Mouse (Mus musculus) spleen, postnatal 10 days (tissue): ENCODE data around the gene Bbs9.

Experiments used
- DNase-seq, 2 experiments: peaks; one replicate each; pipeline ENCODE4 v3.0.0; 2021 to 2022; ENCODE audit warnings: low spot score in 2 of 2

Bbs9 gene

GRCm38 (mm10) chr9:22468170-22468898, 7.2 kb upstream of the Bbs9 start:
- DNase-seq: peak in 1 of 2 experiments; percentile 86

DNA sequence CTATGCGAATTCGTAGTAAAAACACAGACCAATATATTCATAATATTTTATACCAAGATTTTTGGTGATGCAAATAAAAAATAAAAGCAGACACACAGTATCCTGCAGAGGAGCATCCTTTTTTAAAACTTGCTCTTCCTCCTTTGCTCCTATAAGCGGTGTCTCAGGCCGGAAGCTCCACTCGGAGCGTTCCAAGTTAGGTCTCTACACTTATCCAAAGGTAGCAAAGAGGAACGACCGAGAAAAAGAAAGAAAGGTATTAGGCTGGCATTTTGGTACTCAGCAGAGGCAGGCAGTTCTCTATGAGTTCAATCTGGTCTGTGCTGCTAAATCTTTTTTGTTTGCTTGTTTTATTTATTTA, 6.6 kb upstream of the Bbs9 start:
- no peak for DNase-seq

GRCm38 (mm10) chr9:22469643-22470042, 5.9 kb upstream of the Bbs9 start, which contains the start of gene Rp9:
Gene Rp9, minus strand, starts transcription at chr9:22469743.
- no peak for DNase-seq

- DNase-seq: no peak
Observed at GRCm38 (mm10) chr9:22476265-22476664, 750 bp downstream of the Bbs9 start.

DNA sequence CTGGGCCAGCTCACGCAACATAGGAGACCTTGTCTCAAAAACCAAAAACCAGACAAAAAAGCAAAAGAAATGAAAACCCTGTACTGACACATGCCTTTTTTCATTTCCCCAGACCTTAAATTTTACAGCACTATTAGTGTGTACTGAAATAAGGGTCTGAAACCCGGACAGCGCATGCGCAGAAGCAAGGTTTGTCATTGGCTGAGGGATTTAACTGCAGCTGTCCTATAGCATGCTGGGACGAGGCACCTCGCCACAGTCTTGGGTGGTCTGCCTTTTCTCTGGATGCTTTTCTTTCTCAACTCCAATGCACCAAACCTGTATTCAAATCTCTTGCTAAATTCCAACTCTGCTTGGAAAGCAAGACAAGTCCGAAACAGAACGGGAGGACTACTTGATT, 3.4 kb downstream of the Bbs9 start:
- no peak for DNase-seq

DNA sequence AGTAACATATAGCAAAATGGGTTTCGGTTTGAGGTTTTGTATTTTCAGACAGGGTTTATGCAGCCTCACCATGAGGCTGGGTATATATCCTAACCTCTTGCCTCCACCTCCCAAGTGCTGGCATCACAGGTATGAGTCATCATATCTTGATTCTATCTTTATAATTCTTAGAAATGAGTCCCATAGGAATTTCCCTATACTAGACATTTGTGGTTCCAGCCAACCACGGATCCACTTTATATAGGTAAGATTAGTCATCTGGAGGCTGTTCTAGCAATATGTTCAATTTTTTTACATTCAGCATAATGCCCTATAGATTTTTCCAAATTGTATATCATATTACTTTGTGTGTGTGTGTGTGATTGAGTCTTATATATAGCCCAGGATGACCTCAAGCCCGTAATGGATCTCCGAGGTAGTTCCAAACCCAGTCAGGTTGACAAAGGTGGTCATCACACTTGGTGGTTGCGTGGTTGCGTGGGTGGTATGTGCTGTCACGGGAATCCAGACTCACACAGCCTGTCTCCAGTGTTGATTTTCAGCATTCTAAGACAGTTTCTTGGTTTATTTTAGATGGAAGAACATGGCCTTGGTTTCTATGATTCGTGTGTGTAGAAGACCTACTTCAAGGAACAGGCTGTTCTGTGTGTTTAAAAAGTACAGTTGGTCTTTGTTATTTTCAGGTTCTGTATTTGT, 8.5 kb downstream of the Bbs9 start:
- no peak for DNase-seq

GRCm38 (mm10) chr9:22484562-22485308, 9.2 kb downstream of the Bbs9 start:
- DNase-seq: no peak

- DNase-seq: no peak
Observed at GRCm38 (mm10) chr9:22486211-22486610, 10.7 kb downstream of the Bbs9 start.

DNA sequence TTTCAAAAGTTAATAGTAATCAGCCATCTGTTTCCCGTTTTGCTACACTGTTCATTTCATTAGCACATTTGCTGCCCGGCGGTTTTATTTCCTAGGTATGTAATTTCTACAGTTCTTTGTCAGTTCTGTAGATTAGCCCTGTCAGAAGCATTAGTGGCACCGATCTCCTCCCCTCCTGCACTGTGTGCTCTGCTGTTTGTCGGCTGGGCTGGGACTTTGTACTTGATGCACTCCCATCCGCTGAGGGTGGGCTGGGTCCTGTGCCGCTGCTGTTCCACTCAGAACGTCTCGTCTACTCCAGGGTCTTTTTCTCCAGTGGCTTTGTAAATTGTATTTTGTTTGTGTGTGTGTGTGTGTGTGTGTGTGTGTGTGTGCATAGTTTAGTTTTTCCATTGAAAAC, 13.4 kb downstream of the Bbs9 start:
- no peak for DNase-seq

- DNase-seq: no peak
Observed at GRCm38 (mm10) chr9:22494203-22494807, 18.8 kb downstream of the Bbs9 start.

DNA sequence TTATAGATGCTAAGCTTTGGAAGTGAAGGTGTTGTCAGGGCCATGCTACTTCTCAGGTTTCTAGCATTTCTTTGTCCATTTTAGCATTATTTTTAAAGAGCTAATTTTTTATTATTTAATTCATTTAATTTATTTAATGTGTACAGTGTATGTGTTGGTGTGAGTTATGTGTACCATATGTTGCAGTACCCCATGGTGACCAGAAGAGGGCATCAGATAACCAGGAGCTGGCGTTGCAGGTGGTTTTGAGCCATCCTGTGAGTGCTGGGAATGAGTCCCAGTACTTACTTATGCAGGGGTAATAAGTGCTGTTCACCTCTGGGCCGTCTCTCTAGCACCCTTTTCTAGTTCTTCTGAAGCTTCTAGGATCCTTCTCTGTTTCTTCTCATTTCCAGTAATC, 19.6 kb downstream of the Bbs9 start:
- DNase-seq: no peak

DNA sequence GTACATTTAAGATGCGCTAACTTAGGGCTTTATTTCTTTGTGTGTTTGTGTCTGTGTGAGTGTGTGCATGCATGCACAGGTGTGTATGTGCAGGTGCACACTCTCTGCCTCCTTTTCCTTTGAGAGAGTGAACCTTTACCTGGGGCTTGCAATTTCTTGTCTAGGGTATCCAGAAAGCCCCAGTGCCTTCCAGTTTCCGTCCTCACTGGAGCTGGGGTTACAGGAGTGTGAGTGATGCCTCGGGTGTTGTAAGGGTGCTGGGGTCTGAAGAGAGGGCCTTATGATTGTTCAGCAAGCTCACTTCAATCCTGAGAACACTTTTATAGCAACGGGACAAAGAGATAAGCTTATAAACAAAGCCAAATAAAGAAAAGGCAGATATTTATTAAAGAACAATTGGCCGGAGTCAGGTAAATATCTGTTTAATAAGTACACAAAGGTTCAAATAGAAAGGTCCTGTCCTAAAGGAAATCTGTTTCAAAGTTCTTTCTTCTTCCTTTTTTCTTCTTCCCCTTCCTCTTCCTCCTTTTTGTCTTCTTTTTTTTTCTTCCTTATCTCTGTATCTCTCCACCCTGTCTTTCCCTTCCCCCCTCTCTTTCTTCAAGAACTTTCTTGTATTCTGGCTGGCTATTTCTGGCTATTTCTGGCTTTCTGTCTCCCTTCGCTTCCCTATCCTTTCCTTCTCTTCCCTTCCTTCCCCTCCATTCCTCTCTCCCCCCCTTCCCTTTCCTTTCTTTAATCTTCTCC, 21.7 kb downstream of the Bbs9 start:
- no peak for DNase-seq

DNA sequence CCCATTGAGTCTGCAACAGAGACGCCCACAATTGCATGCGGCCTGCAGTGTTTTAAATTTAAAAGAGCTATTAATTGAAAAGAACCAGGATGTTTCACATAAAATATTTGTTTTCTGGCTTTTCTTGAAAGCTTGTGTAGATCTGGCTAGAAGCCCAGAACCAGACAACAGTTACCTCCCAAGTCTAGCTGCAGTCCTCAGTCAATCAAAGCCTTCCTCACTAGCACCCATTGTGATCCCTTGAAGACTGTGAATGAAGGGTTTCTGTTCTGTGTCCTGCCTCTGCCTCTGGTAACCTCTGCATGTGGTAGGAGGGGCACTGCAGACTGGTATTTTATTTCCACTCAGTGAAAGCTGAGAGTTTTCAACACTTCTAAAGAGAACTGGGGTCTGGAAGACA, 27.5 kb downstream of the Bbs9 start:
- DNase-seq: no peak

DNA sequence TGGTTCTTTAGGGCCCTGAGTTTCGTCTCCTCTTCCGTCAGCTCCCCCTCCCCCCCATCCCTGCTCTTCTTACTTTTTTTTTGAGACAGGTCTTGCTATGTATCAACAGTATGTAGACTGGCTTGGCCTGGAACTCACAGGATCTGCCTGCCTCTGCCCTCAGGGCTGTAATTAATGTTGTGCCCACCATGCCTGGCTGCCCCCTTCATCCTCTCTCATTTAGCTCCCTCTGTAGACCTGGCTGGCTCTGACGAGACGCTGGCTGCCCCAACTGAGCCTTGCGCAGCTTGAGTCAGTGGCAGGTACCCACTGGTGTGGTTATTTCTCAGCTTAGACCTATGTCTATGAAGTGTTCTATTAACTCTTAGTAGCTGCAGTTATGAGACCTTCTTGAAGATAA, 28.1 kb downstream of the Bbs9 start:
- DNase-seq: no peak

GRCm38 (mm10) chr9:22505574-22505973, 30.1 kb downstream of the Bbs9 start:
- no peak for DNase-seq

DNA sequence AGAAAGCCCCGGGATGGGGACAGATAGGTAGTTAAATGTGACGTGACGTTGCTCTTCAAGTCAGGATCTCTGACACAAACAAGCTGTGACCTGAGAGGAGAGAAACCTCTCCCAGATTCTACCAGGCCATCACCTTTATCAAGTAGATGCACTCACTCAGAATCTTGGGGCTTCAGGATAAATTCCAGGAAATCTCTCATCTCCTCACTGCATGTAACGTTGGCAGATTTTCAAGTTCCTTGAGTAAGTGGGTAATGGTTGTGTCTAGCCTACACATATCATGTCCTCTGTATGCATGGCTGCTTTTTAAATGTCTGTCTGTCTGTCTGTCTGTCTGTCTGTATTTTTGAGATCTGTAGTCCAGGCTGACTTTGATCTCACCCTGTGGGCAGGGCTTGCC, 39.6 kb downstream of the Bbs9 start:
- DNase-seq: no peak

DNA sequence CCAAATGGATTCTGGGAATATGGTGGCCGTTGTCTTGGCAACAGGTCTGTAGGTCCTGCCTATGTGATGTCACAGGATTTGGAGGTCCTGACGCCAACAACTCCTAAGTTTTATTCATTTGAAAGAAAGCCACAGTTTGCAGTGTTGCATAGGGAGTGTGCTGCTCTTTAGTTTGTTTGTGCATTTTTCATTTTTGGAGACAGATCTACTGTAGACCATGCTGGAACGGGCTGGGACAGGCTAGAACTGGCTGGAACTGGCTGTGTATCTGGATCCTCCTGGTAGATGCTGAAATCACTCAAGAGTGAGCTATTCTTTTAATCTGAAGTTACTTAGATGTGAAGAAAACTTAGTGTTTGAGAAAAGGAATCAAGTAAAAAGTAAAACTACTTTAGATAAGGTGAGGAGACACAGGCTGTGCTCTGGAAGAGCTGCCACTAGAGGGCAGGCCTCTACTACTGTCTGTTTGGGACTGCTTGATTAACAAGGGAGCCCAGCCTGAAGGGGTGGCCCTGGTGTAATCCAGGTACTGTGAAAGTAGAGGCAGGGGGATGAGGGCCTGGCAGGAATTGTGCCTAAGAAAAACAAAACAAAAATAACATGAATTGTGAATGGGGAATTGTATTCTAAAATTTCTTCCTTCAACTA, 43.0 kb downstream of the Bbs9 start:
- peak; percentile 8 to 60 for DNase-seq

GRCm38 (mm10) chr9:22523460-22523859, 47.9 kb downstream of the Bbs9 start:
- DNase-seq: no peak

DNA sequence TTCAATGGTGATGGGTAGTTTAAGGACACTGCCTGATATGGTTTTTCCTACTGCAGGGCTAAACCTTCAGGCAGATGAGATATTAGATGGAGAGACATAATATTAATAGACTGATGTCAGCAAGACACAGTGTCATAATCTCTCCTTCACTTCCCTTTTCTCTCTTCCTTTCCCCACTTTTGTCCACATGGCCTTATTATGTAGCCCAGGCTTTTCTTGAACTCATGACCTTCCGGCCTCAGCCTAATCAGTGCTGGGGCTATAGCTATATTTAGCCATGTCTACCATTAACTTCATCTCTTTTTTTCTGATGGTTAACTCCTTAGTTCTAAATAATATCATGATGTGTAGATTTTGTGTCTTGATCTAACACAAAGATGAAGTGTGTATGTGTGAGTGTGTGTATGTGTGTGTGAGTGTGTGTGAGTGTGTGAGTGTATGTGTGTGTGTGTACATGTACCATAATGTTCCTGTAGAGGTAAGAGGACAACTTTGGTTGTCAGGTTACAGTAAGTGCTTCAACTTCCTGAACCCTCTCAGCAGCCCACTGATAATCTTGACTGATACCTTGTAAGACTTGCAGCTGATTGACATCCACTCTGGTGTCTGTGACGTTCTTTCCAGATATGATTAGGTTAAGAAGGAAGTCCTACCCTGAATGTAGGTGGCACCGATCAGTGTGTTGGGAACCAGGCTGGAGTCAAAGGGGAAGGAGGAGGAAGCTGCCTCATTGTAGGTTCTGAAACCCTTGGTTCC, 55.4 kb downstream of the Bbs9 start:
- no peak for DNase-seq

DNA sequence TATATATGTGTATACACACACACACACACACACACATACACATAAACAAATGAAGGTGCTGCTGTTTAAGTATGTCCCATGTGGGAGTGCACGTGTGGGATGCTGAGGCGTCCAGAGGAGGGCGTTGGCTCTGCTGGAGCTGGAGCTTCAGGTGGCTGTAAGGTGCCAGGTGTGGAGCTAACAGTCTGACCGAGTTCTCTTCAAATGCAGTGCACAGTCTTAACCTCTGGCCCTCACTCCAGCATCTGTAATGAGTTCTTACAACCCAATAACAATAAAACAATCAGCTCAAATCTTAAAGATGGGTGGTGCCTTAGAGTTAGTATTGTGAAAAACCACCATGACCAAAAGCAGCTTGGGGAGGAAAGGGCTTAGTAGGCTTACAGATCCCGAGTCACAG, 56.6 kb downstream of the Bbs9 start:
- DNase-seq: no peak
